Mouse (Mus musculus) testis, adult 2 months (tissue): ENCODE results near the gene Strip2. TPM values are rescaled to one million over a fixed set of nuclear protein-coding genes. Genes with fewer than 3 reads are reported as not detected.

Source experiments
- H3K27ac ChIP-seq: fragments of 200-500 bp; 2 replicates; pipeline ENCODE4 v1.5.1; 2012; ENCODE audit warnings: low read depth, low read length; ENCODE audit not compliant: control insufficient read depth, insufficient read depth
- H3K27me3 ChIP-seq: fragments of 200-500 bp; 2 replicates; pipeline ENCODE4 v1.6.1; 2012; ENCODE audit warnings: mild to moderate bottlenecking, low read length, moderate library complexity; ENCODE audit not compliant: control insufficient read depth, insufficient read depth
- H3K36me3 ChIP-seq: fragments of 200-500 bp; 2 replicates; pipeline ENCODE4 v1.6.1; 2012; ENCODE audit warnings: mild to moderate bottlenecking, low read length; ENCODE audit not compliant: control insufficient read depth, insufficient read depth
- H3K4me1 ChIP-seq: fragments of 200-500 bp; 2 replicates; pipeline ENCODE4 v1.6.1; 2012; ENCODE audit warnings: low read length; ENCODE audit not compliant: control insufficient read depth, insufficient read depth
- H3K4me3 ChIP-seq: fragments of 200-500 bp; 2 replicates; pipeline ENCODE4 v1.5.1; 2012; ENCODE audit warnings: low read depth, mild to moderate bottlenecking, low read length, moderate library complexity, mixed read lengths; ENCODE audit not compliant: control insufficient read depth
- CTCF ChIP-seq: fragments of 200-500 bp; IDR thresholded peaks from 2 replicates; pipeline ENCODE4 v1.5.1; 2012; ENCODE audit warnings: low read depth, mild to moderate bottlenecking, inconsistent platforms, low read length, moderate library complexity; ENCODE audit not compliant: control insufficient read depth, insufficient read depth, insufficient replicate concordance
- POLR2A ChIP-seq: fragments of 200-500 bp; IDR thresholded peaks from 2 replicates; pipeline ENCODE4 v1.6.1; 2012; ENCODE audit warnings: low read depth, mild to moderate bottlenecking, inconsistent platforms, low read length, moderate library complexity; ENCODE audit not compliant: control insufficient read depth
- polyA plus RNA-seq: library from polyadenylated mRNA; depleted of rRNA; stranded (reverse); fragments of >200 nt; gene quantifications from 2 replicates; pipeline ENCODE4 v1.2.3, GENCODE M21; 2012

Strip2 gene
- polyA plus RNA-seq, 1 experiment = 9.0 TPM

- H3K36me3 ChIP-seq = no peaks in the 10 kb centered on the region; the same call in 1 of the 2 replicates
- no peak overlapping the region for H3K27ac ChIP-seq
- no peaks in the 10 kb centered on the region for H3K4me1 ChIP-seq
- TF ChIP-seq POLR2A = no peak
- no peak for TF ChIP-seq CTCF
- no peak overlapping the region for H3K4me3 ChIP-seq
- H3K27me3 ChIP-seq = no peaks in the 10 kb centered on the region
Measured at GRCm38 (mm10) chr6:29881936-29882335, 34.9 kb upstream of the Strip2 start.

GRCm38 (mm10) chr6:29882870-29883269, 33.9 kb upstream of the Strip2 start:
- Histone ChIP-seq H3K36me3 (no peaks in the 10 kb centered on the region; the same call in 1 of the 2 replicates), H3K27me3 (no peaks in the 10 kb centered on the region), H3K4me1 (no peaks in the 10 kb centered on the region), H3K27ac (no peak overlapping the region), H3K4me3 (no peak overlapping the region)
- TF ChIP-seq CTCF (no peak), POLR2A (no peak)

- Histone ChIP-seq H3K36me3 (no peaks in the 10 kb centered on the region; the same call in 1 of the 2 replicates), H3K27ac (no peak overlapping the region), H3K4me1 (no peaks in the 10 kb centered on the region), H3K4me3 (no peak overlapping the region), H3K27me3 (no peaks in the 10 kb centered on the region)
- TF ChIP-seq CTCF (no peak), POLR2A (no peak)
Measured at GRCm38 (mm10) chr6:29891151-29891550, 25.7 kb upstream of the Strip2 start.

GRCm38 (mm10) chr6:29896976-29897375, 19.8 kb upstream of the Strip2 start:
- Histone ChIP-seq H3K36me3 (no peaks in the 10 kb centered on the region; the same call in 1 of the 2 replicates), H3K27me3 (no peaks in the 10 kb centered on the region), H3K4me3 (no peak overlapping the region), H3K27ac (no peak overlapping the region), H3K4me1 (no peaks in the 10 kb centered on the region)
- TF ChIP-seq POLR2A = no peak
- no peak for TF ChIP-seq CTCF

DNA sequence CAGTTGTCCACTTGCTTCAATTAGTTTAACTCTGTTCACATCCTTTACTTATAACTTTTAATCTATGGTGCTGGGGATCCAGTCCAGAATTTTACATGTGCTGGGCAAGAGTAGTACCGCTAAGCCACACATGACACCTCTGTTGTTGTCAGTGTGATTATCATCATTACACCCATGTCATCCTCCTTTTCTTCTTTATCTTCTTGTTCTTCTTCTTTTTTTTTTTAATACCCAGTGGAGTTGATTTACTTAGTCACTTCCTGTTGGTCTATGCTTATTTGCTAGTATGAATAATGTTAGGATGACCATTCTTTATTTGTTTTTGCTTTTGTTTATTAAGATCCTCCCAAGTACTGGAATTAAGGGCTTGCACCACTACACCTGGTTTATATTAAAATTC, 15.4 kb upstream of the Strip2 start:
- Histone ChIP-seq H3K4me1 (no peaks in the 10 kb centered on the region), H3K36me3 (peaks cover 3% of the 10 kb centered on the region), H3K27me3 (no peaks in the 10 kb centered on the region), H3K4me3 (no peak overlapping the region), H3K27ac (no peak overlapping the region)
- TF ChIP-seq POLR2A = no peak
- no peak for TF ChIP-seq CTCF

DNA sequence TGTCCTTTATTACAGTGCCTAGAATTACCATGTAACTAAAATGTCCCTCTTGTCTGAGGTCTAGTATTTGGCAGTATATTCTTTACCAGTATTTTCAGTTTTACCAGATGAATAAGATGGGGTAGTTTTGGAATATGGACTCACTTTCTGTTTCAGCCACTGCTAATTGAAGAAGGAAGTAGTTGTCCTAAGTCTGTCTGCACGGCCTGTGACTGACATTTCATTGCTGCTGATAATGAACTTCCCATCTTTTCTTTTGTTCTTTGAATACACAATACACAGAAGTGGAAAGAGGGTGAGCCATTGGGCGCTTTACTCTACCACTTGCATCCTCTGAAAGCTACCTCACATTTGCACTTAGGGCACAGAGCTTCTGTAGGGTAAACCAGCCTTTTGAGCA, 14.6 kb upstream of the Strip2 start:
- Histone ChIP-seq H3K4me1 (no peaks in the 10 kb centered on the region), H3K4me3 (no peak overlapping the region), H3K36me3 (peaks cover 3% of the 10 kb centered on the region), H3K27ac (no peak overlapping the region), H3K27me3 (no peaks in the 10 kb centered on the region)
- TF ChIP-seq CTCF (no peak), POLR2A (no peak)

GRCm38 (mm10) chr6:29903343-29903914, 13.4 kb upstream of the Strip2 start:
- Histone ChIP-seq H3K4me1 (no peaks in the 10 kb centered on the region), H3K27me3 (no peaks in the 10 kb centered on the region), H3K36me3 (peaks cover 3% of the 10 kb centered on the region), H3K4me3 (no peak overlapping the region), H3K27ac (no peak overlapping the region)
- no peak for TF ChIP-seq CTCF
- TF ChIP-seq POLR2A = no peak

GRCm38 (mm10) chr6:29904281-29904680, 12.5 kb upstream of the Strip2 start:
- Histone ChIP-seq H3K36me3 (peaks cover 3% of the 10 kb centered on the region), H3K4me3 (no peak overlapping the region), H3K27ac (no peak overlapping the region), H3K4me1 (no peaks in the 10 kb centered on the region), H3K27me3 (no peaks in the 10 kb centered on the region)
- TF ChIP-seq POLR2A (no peak), CTCF (no peak)
